Mouse (Mus musculus): ENCODE measurements around the gene Zfp575.

DNA sequence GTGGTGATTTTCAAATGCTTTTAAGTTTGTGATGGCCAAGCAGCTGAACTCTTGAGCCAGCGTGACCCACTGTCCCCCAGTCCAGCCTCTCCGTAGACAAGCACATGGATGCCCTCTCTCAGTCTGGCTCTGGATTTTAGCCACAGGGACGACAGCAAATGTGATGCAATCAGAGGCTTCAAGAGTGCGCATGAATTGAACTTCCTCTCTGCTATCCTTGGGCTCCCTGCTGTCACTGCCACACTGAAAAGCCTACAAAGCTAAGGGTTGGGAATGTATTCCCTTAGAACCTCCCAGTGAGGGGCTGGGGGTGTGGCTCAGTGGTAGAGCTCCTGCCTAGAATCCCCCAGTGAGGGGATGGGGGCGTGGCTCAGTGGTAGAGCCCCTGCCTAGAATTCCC lies 48.7 kb downstream of the Zfp575 start:
- TF ChIP-seq CTCF (IDR thresholded peaks at IDR 0.05; ENCODE audit: insufficient read depth, low read depth, low read length) (no peak), POLR2A (IDR thresholded peaks at IDR 0.05; ENCODE audit: insufficient read depth, low read depth, low read length) (no peak)

All from olfactory bulb, adult 2 months (tissue).